Mouse (Mus musculus) liver, embryonic 12.5 days (tissue): Measurements from ENCODE around the gene Cda. TPM values are rescaled to one million over a fixed set of nuclear protein-coding genes. Genes with fewer than 3 reads are reported as not detected.

Source experiments
- ATAC-seq: fragments of 200-750 bp; cut with Nextera tagmentation; 2 replicates; pipeline ENCODE4 v1.8.0; 2017; ENCODE audit warnings: moderate number of reproducible peaks, mild to moderate bottlenecking, moderate library complexity
- H3K27ac ChIP-seq: fragments of 300-500 bp; sonication (generic); 2 replicates; pipeline ENCODE4 v1.5.1; 2016; ENCODE audit warnings: mild to moderate bottlenecking
- H3K27me3 ChIP-seq: fragments of 300-500 bp; sonication (generic); replicated peaks from 2 replicates; pipeline ENCODE4 v1.6.1; 2016; ENCODE audit warnings: mild to moderate bottlenecking, moderate library complexity
- H3K36me3 ChIP-seq: fragments of 300-500 bp; sonication (generic); 2 replicates; pipeline ENCODE4 v1.6.1; 2016; ENCODE audit warnings: mild to moderate bottlenecking, moderate library complexity
- H3K4me1 ChIP-seq: fragments of 300-500 bp; sonication (generic); 2 replicates; pipeline ENCODE4 v1.6.1; 2016
- H3K4me2 ChIP-seq: fragments of 300-500 bp; sonication (generic); 2 replicates; pipeline ENCODE4 v1.6.1; 2016; ENCODE audit warnings: mild to moderate bottlenecking, moderate library complexity
- H3K4me3 ChIP-seq: fragments of 300-500 bp; sonication (generic); 2 replicates; pipeline ENCODE4 v1.5.1; 2016; ENCODE audit warnings: mild to moderate bottlenecking, moderate library complexity
- H3K9ac ChIP-seq: fragments of 300-500 bp; sonication (generic); 2 replicates; pipeline ENCODE4 v1.6.1; 2016; ENCODE audit warnings: mild to moderate bottlenecking, moderate library complexity
- H3K9me3 ChIP-seq: fragments of 300-500 bp; sonication (generic); replicated peaks from 2 replicates; pipeline ENCODE4 v1.6.1; 2016; ENCODE audit warnings: mild to moderate bottlenecking, moderate library complexity
- WGBS: fragments of 180-500 bp; shearing (Covaris S2); methylation state at CpG from one replicate; pipeline ENCODE4 v1.1.7; 2016; ENCODE audit not compliant: insufficient replicate concordance; 5-methylcytosine and 5-hydroxymethylcytosine counted together
- polyA plus RNA-seq: library from polyadenylated mRNA; unstranded; fragments of >200 nt; fragmentation: Nextera tagmentation; extraction: Ambion mirVana; gene quantifications from 2 replicates; pipeline ENCODE4 v1.2.1, GENCODE M21; 2016

Gene Cda
- polyA plus RNA-seq, 1 experiment from 2014 or later = 5.8 TPM

GRCm38 (mm10) chr4:138313795-138314194 is 54.0 kb downstream of the Cda start:
- no peak for ATAC-seq
- Histone ChIP-seq H3K36me3 (peaks cover 84% of the 10 kb centered on the region), H3K4me3 (no peak overlapping the region), H3K27me3 (no peaks in the 10 kb centered on the region), H3K4me2 (no peak overlapping the region), H3K9me3 (no peaks in the 10 kb centered on the region), H3K27ac (no peak overlapping the region), H3K9ac (no peak overlapping the region), H3K4me1 (0 out of 2 replicates have a peak, but pooled peaks cover 3% of the 10 kb centered on the region)
- 81% methylated on average over 4 of the region's 4 CpGs for WGBS

DNA sequence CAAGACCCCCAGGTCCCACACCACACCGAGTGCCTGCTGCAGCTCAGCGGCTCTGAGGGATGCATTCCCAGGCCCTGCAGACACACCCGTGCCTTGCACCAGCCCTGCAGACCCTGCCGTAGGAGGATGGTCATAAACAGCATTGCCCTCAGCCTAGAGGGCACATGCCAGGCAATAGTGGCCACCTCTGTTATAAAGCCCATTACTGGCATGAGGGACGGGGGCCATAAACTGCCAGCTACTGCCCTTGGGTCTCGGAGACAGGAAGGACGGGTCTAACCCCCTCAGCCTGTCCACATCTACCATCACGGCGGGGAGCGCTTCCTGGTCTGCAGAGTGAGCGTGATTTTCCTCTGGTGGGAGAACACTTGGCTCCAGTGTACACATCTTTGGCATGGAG is 54.8 kb downstream of the Cda start:
- no peak overlapping the region for H3K4me3 ChIP-seq
- no peaks in the 10 kb centered on the region for H3K9me3 ChIP-seq
- no peak overlapping the region for H3K9ac ChIP-seq
- H3K4me1 ChIP-seq = 0 out of 2 replicates have a peak, but pooled peaks cover 3% of the 10 kb centered on the region
- no peak overlapping the region for H3K4me2 ChIP-seq
- no peaks in the 10 kb centered on the region for H3K27me3 ChIP-seq
- ATAC-seq = no peak
- H3K27ac ChIP-seq = no peak overlapping the region
- peaks cover 91% of the 10 kb centered on the region for H3K36me3 ChIP-seq
- 81% methylated on average over 11 of the region's 11 CpGs for WGBS

DNA sequence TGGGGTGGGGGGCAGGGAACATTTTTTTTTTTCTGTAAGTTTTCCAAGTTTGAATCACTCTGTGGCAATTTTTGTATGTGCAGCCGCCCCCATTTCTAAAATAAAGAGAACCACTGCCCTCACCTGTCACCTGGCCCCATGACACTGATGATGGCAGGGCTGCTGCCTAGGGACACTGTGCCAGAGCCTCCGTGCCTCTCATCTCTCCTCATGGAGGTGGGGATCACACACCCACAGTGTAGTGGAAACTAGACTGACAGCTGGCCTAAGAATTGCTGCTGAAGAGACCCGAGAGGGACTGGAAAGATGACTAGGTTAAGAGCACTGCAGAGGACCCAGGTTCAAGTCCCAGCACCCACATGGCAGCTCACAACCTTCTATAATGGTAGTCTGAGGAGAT is 55.7 kb downstream of the Cda start:
- ATAC-seq = no peak
- no peaks in the 10 kb centered on the region for H3K27me3 ChIP-seq
- H3K4me1 ChIP-seq = peaks cover 5% of the 10 kb centered on the region; the same call in 1 of the 2 replicates
- 89% methylated on average over 3 of the region's 3 CpGs for WGBS
- peaks cover 99% of the 10 kb centered on the region for H3K36me3 ChIP-seq
- H3K27ac ChIP-seq = no peak overlapping the region
- H3K4me3 ChIP-seq = no peak overlapping the region
- H3K9me3 ChIP-seq = no peaks in the 10 kb centered on the region
- no peak overlapping the region for H3K4me2 ChIP-seq
- H3K9ac ChIP-seq = no peak overlapping the region

DNA sequence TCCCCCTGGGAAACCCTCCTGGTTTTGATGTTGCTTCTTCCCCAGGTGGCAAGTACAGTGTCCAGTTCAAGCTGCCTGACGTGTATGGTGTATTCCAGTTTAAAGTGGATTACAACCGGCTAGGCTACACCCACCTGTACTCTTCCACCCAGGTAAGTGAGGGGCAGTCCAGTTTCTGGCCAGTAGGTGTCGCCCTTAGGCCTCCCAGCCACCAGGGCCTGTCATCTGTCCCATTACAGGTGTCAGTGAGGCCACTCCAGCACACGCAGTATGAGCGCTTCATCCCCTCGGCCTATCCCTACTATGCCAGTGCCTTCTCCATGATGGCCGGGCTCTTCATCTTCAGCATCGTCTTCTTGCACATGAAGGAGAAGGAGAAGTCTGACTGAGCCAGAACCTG is 56.2 kb downstream of the Cda start:
- Histone ChIP-seq H3K4me2 (no peak overlapping the region), H3K4me1 (peaks cover 10% of the 10 kb centered on the region; the same call in 1 of the 2 replicates), H3K4me3 (no peak overlapping the region), H3K36me3 (peaks cover 99% of the 10 kb centered on the region), H3K9ac (no peak overlapping the region), H3K9me3 (no peaks in the 10 kb centered on the region), H3K27ac (no peak overlapping the region), H3K27me3 (no peaks in the 10 kb centered on the region)
- 66% methylated on average over 8 of the region's 8 CpGs for WGBS
- peak; percentile 42; the same call in 1 of the 2 replicates for ATAC-seq

DNA sequence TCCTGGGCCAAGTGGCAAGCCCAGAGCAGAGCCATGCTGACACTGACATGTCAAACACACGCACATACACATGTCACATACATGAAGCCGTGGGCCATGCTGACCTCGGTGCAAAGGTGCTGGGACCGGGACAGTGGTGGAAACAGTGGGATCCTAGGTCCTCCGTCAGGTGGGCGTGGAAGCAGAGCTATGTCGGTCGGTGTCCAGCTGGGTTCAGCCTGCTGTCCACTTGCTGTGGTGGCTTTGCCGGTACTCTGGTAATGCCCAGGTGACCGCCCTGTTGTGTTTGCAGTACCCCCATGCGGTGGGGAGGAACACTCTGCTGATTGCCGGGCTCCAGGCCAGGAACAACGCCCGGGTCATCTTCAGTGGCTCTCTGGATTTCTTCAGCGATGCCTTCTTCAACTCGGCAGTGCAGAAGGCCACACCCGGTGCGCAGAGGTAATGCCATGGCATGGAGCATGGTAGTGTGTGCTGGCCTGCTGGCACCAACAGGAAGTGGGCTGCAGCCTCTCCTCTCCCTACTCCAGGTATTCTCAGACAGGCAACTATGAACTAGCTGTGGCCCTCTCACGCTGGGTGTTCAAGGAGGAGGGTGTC is 57.4 kb downstream of the Cda start:
- H3K27me3 ChIP-seq = no peaks in the 10 kb centered on the region
- no peak for ATAC-seq
- H3K9ac ChIP-seq = no peak overlapping the region
- H3K9me3 ChIP-seq = no peaks in the 10 kb centered on the region
- no peak overlapping the region for H3K4me2 ChIP-seq
- H3K4me3 ChIP-seq = no peak overlapping the region
- no peak overlapping the region for H3K27ac ChIP-seq
- WGBS = 93% methylated on average over 19 of the region's 19 CpGs
- peaks cover 22% of the 10 kb centered on the region for H3K4me1 ChIP-seq
- H3K36me3 ChIP-seq = peaks cover 90% of the 10 kb centered on the region

GRCm38 (mm10) chr4:138307739-138308138 is 60.1 kb downstream of the Cda start:
- ATAC-seq = no peak
- Histone ChIP-seq H3K36me3 (peaks cover 64% of the 10 kb centered on the region), H3K4me1 (peaks cover 36% of the 10 kb centered on the region), H3K27ac (no peak overlapping the region), H3K9ac (no peak overlapping the region), H3K4me3 (no peak overlapping the region), H3K27me3 (no peaks in the 10 kb centered on the region), H3K9me3 (no peaks in the 10 kb centered on the region), H3K4me2 (no peak overlapping the region)
- 85% methylated on average over 12 of the region's 12 CpGs for WGBS

- no peaks in the 10 kb centered on the region for H3K9me3 ChIP-seq
- H3K27me3 ChIP-seq = no peaks in the 10 kb centered on the region
- no peak for ATAC-seq
- WGBS = 81% methylated on average over 3 of the region's 3 CpGs
- no peak overlapping the region for H3K4me3 ChIP-seq
- no peak overlapping the region for H3K27ac ChIP-seq
- peaks cover 57% of the 10 kb centered on the region for H3K36me3 ChIP-seq
- H3K4me2 ChIP-seq = no peak overlapping the region
- H3K9ac ChIP-seq = no peak overlapping the region
- peaks cover 36% of the 10 kb centered on the region for H3K4me1 ChIP-seq
Observed at GRCm38 (mm10) chr4:138307025-138307424, 60.8 kb downstream of the Cda start.

DNA sequence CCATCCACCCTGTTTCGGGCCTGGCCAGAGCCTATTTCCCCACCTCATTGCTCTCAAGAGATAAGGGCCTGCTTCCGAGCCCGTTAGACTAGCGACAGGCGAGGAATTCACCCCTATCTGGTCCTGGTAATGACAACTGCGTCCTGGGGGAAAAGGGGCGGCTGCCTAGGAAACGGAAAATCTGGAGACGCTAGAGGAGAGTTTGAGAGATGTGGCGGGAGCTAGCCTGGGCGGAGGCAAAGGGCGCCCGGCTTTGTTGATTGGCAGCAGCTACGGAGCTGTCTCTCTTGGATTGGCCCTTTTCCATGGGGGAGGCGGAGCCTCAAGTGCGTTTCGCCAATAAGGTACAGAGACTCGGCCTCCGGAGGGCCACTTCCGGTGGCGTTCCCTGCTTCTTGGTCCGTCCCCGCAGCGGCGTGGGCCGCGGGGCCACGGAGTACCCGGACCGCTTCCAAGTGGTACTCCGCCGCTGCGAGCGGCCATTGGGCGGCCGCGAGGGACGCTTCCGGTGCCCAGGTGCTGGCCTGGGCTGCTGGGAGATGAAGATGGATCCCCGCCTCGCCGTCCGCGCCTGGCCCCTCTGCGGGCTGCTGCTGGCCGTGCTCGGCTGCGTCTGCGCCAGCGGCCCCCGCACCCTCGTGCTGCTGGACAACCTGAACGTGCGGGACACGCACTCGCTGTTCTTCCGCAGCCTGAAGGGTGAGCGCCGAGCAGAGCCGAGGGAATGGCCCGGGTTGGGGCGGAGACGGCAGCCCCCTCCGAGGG is 63.3 kb downstream of the Cda start, which contains the start of gene Ddost:
Ddost (plus strand) TSS at position 391 of the 765 bp plus-strand sequence.
- Histone ChIP-seq H3K9me3 (no peaks in the 10 kb centered on the region), H3K27me3 (no peaks in the 10 kb centered on the region), H3K4me2 (peak within 1 kb of the TSS; percentile 87), H3K4me1 (peaks cover 36% of the 10 kb centered on the region), H3K36me3 (peaks cover 32% of the 10 kb centered on the region), H3K27ac (peak within 1 kb of the TSS; percentile 85), H3K4me3 (peak within 1 kb of the TSS; percentile 99), H3K9ac (peak within 1 kb of the TSS; percentile 94)
- WGBS = under 1% methylated on average over 64 of the region's 64 CpGs
- ATAC-seq = peak; percentile 98

DNA sequence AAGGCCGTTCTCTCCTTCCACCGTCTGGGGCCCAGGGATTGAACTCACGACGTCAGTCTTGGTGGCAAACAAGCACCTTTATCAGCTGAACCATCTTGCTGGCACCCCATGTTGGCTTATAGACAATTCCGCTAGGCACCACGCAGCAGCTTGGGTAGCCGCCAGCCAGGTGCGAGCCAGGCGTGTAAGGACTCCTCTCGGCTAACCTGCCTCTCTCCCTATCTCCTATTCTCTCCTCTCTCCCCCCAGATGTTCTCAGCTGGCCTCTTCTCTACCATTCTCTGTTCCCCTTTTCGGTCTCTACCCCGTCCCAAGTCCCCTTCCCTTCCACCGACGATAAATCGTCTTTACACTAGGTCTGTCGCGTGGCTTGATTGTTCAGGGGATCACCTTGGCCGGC is 64.0 kb downstream of the Cda start:
- H3K27ac ChIP-seq = peak overlapping the region; percentile 85
- ATAC-seq = no peak
- H3K4me3 ChIP-seq = peak overlapping the region; percentile 99
- peaks cover 24% of the 10 kb centered on the region for H3K36me3 ChIP-seq
- peaks cover 36% of the 10 kb centered on the region for H3K4me1 ChIP-seq
- H3K9me3 ChIP-seq = no peaks in the 10 kb centered on the region
- 7% methylated on average over 18 of the region's 18 CpGs for WGBS
- H3K4me2 ChIP-seq = peak overlapping the region; percentile 87
- H3K9ac ChIP-seq = peak overlapping the region; percentile 84
- 0 out of 2 replicates have a peak, but pooled peaks cover 5% of the 10 kb centered on the region for H3K27me3 ChIP-seq

- no peak overlapping the region for H3K27ac ChIP-seq
- H3K4me2 ChIP-seq = peak overlapping the region; percentile 87
- peaks cover 36% of the 10 kb centered on the region for H3K4me1 ChIP-seq
- H3K9ac ChIP-seq = no peak overlapping the region
- H3K27me3 ChIP-seq = 0 out of 2 replicates have a peak, but pooled peaks cover 7% of the 10 kb centered on the region
- peaks cover 17% of the 10 kb centered on the region for H3K36me3 ChIP-seq
- no peak for ATAC-seq
- no peaks in the 10 kb centered on the region for H3K9me3 ChIP-seq
- 81% methylated on average over 3 of the region's 3 CpGs for WGBS
- no peak overlapping the region for H3K4me3 ChIP-seq
Observed at GRCm38 (mm10) chr4:138303011-138303410, 64.8 kb downstream of the Cda start.

DNA sequence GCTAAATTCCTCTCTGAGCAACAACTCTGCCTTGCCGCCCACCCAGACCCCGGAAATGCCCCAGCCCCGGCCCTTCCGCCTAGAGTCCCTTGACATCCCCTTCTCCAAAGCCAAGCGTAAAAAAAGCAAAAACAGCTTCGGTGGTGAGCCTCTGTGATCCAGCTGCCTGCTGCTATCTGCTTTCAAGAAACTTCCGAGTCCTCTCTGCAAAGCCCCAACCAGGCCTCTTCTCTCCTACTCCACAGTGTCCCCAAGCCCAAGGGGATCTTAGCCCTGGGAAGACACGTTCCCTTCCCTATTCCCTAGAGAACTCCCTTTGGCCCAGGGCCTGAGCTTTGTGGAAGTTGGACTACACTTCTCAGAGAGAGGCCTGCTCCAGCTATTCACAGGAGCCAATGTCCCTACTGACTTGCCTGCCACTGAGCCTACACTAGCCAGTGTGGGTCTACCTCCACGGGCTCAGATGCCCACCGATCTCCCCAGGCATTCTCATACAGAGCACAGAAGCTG is 66.5 kb downstream of the Cda start:
- H3K4me3 ChIP-seq = no peak overlapping the region
- WGBS = 74% methylated on average over 10 of the region's 10 CpGs
- H3K36me3 ChIP-seq = no peaks in the 10 kb centered on the region; the same call in 1 of the 2 replicates
- H3K9me3 ChIP-seq = no peaks in the 10 kb centered on the region
- H3K4me2 ChIP-seq = no peak overlapping the region
- no peak overlapping the region for H3K9ac ChIP-seq
- no peak overlapping the region for H3K27ac ChIP-seq
- no peak for ATAC-seq
- peaks cover 26% of the 10 kb centered on the region for H3K4me1 ChIP-seq
- 0 out of 2 replicates have a peak, but pooled peaks cover 10% of the 10 kb centered on the region for H3K27me3 ChIP-seq

GRCm38 (mm10) chr4:138293949-138294550 is 73.7 kb downstream of the Cda start:
- no peaks in the 10 kb centered on the region for H3K36me3 ChIP-seq
- H3K27me3 ChIP-seq = 0 out of 2 replicates have a peak, but pooled peaks cover 8% of the 10 kb centered on the region
- H3K4me3 ChIP-seq = no peak overlapping the region
- peaks cover 6% of the 10 kb centered on the region; the same call in 1 of the 2 replicates for H3K4me1 ChIP-seq
- no peaks in the 10 kb centered on the region for H3K9me3 ChIP-seq
- no peak for ATAC-seq
- H3K9ac ChIP-seq = no peak overlapping the region
- H3K27ac ChIP-seq = no peak overlapping the region
- no peak overlapping the region for H3K4me2 ChIP-seq
- 62% methylated on average over 12 of the region's 14 CpGs for WGBS
